Mouse (Mus musculus): ENCODE measurements around the gene Rfesd. TPM values are rescaled to one million over a fixed set of nuclear protein-coding genes. Genes with fewer than 3 reads are reported as not detected.

The Rfesd gene
- polyA plus RNA-seq, 1 experiment from 2014 or later: 16.0 TPM

- Histone ChIP-seq H3K4me3 (ENCODE audit: low read depth, low read length) (peak overlapping the region; percentile 31), H3K36me3 (ENCODE audit: control insufficient read depth, insufficient read depth, low read length) (no peaks in the 10 kb centered on the region), H3K27ac (ENCODE audit: low read depth) (no peak overlapping the region), H3K4me1 (replicated peaks; ENCODE audit: control insufficient read depth, insufficient read depth, low read length) (peaks cover 8% of the 10 kb centered on the region; the same call in 1 of the 2 replicates), H3K4me2 (ENCODE audit: low read length) (peak overlapping the region; percentile 85), H3K27me3 (replicated peaks; ENCODE audit: control insufficient read depth, insufficient read depth, low read length) (peaks cover 50% of the 10 kb centered on the region), H3K9me3 (ENCODE audit: control insufficient read depth, low read length) (no peaks in the 10 kb centered on the region), H3K9ac (ENCODE audit: low read length) (no peak overlapping the region)
- ATAC-seq (replicated peaks; ENCODE audit: low FRiP score, low TSS enrichment, low read depth): peak; percentile 88
- no peak for DNase-seq (ENCODE audit: low spot score)
- WGBS: 1% methylated on average over 34 of the region's 34 CpGs
Observed at GRCm38 (mm10) chr13:76056261-76056724, 37.8 kb upstream of the Rfesd start.

DNA sequence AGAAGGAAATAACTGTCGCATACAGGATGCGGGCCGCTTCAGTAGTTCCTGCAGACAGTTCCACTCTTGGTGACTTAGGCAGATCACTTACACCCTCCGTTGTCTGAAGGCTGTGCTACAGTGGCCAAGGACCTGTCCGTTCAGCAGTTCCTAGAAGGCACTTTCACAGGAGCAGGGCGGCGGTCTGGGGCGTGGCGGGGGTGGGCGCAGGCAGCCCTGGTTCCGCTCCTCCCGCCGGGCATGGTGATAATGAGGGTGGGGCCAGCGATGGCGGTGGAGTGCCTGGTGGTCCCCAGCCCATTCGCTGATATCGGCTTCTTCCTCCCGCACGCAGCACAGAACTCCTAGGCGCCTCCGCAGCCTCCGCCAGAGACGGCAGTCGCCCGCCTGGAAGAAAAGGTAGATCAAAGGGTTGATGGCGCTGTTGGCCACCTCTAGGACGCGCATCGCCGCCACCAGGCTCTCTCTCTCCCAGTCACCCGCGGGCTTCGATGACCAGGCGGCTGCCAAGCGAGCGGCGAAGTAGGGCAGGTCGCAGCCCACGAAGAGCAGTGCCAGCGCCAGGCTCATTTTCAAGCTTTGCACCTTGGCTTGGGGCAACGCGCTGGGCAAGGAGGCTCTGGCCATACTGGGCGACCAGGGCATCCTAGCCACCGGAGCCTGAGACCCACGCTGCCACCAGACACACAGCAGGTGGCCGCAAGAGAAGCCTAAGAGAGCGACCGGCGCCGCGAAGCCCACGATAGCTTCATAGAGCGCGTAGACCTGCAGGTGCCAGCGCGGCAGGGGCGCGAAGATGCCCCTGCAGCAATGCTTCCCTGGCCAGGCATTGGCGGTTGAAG lies 37.1 kb upstream of the Rfesd start:
- Histone ChIP-seq H3K4me1 (replicated peaks; ENCODE audit: control insufficient read depth, insufficient read depth, low read length) (peaks cover 8% of the 10 kb centered on the region; the same call in 1 of the 2 replicates), H3K36me3 (ENCODE audit: control insufficient read depth, insufficient read depth, low read length) (no peaks in the 10 kb centered on the region), H3K9ac (ENCODE audit: low read length) (no peak overlapping the region; the same call in none of the 2 replicates), H3K4me2 (ENCODE audit: low read length) (peak overlapping the region; percentile 85), H3K9me3 (ENCODE audit: control insufficient read depth, low read length) (no peaks in the 10 kb centered on the region), H3K27ac (ENCODE audit: low read depth) (no peak overlapping the region), H3K27me3 (replicated peaks; ENCODE audit: control insufficient read depth, insufficient read depth, low read length) (peaks cover 50% of the 10 kb centered on the region), H3K4me3 (ENCODE audit: low read depth, low read length) (peak overlapping the region; percentile 31)
- under 1% methylated on average over 59 of the region's 59 CpGs for WGBS
- ATAC-seq (replicated peaks; ENCODE audit: low FRiP score, low TSS enrichment, low read depth) (peak; percentile 48), DNase-seq (ENCODE audit: low spot score) (peak; percentile 79)

GRCm38 (mm10) chr13:76044971-76045370 lies 26.5 kb upstream of the Rfesd start:
- H3K9ac ChIP-seq (ENCODE audit: low read length): no peak overlapping the region
- ATAC-seq (replicated peaks; ENCODE audit: low FRiP score, low TSS enrichment, low read depth): no peak

DNA sequence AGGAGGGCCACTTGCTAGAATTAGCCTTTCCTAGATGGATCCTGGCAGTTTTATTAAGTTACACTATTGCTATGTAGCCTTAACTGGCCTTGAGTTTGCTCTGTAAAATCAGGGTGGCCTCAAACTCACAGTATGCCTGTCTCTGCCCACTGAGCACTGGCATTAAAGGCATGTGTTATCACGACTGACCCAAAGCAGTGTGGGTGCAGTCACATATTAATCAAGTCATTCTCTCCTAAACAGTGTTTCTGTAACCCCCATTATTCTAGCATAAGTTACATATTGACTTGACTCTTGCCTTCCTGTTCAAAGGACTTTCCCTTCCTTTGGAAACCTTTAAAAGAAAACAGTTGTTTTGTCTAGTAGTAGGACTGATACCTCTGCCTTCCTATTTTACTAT lies 23.9 kb upstream of the Rfesd start:
- DNase-seq (ENCODE audit: low spot score): no peak
- 53% methylated on average over 1 of the region's 1 CpGs for WGBS

More at GRCm38 (mm10) chr13:76044971-76045370, 26.5 kb upstream of the Rfesd start:
- no peaks in the 10 kb centered on the region for H3K4me1 ChIP-seq (replicated peaks; ENCODE audit: control insufficient read depth, insufficient read depth, low read length)
- no peak overlapping the region for H3K4me2 ChIP-seq (ENCODE audit: low read length)
- H3K27ac ChIP-seq (ENCODE audit: low read depth): no peak overlapping the region
- no peaks in the 10 kb centered on the region for H3K36me3 ChIP-seq (ENCODE audit: control insufficient read depth, insufficient read depth, low read length)
- no peaks in the 10 kb centered on the region for H3K27me3 ChIP-seq (replicated peaks; ENCODE audit: control insufficient read depth, insufficient read depth, low read length)
- no peak for DNase-seq (ENCODE audit: low spot score)
- no peaks in the 10 kb centered on the region for H3K9me3 ChIP-seq (ENCODE audit: control insufficient read depth, low read length)
- no peak overlapping the region for H3K4me3 ChIP-seq (ENCODE audit: low read depth, low read length)

GRCm38 (mm10) chr13:76024588-76024987 lies 6.1 kb upstream of the Rfesd start:
- H3K27me3 ChIP-seq (replicated peaks; ENCODE audit: control insufficient read depth, insufficient read depth, low read length): no peaks in the 10 kb centered on the region
- no peaks in the 10 kb centered on the region for H3K4me1 ChIP-seq (replicated peaks; ENCODE audit: control insufficient read depth, insufficient read depth, low read length)
- 83% methylated on average over 3 of the region's 3 CpGs for WGBS
- no peak for ATAC-seq (replicated peaks; ENCODE audit: low FRiP score, low TSS enrichment, low read depth)
- no peak overlapping the region for H3K9ac ChIP-seq (ENCODE audit: low read length)
- H3K27ac ChIP-seq (ENCODE audit: low read depth): no peak overlapping the region
- H3K36me3 ChIP-seq (ENCODE audit: control insufficient read depth, insufficient read depth, low read length): no peaks in the 10 kb centered on the region
- H3K9me3 ChIP-seq (ENCODE audit: control insufficient read depth, low read length): no peaks in the 10 kb centered on the region
- H3K4me3 ChIP-seq (ENCODE audit: low read depth, low read length): no peak overlapping the region
- DNase-seq (ENCODE audit: low spot score): no peak
- no peak overlapping the region for H3K4me2 ChIP-seq (ENCODE audit: low read length)

More for the DNA sequence above, 23.9 kb upstream of the Rfesd start:
- H3K9ac ChIP-seq (ENCODE audit: low read length): no peak overlapping the region
- no peak overlapping the region for H3K4me3 ChIP-seq (ENCODE audit: low read depth, low read length)
- H3K27me3 ChIP-seq (replicated peaks; ENCODE audit: control insufficient read depth, insufficient read depth, low read length): no peaks in the 10 kb centered on the region
- H3K27ac ChIP-seq (ENCODE audit: low read depth): no peak overlapping the region
- ATAC-seq (replicated peaks; ENCODE audit: low FRiP score, low TSS enrichment, low read depth): no peak
- H3K36me3 ChIP-seq (ENCODE audit: control insufficient read depth, insufficient read depth, low read length): no peaks in the 10 kb centered on the region
- no peaks in the 10 kb centered on the region for H3K9me3 ChIP-seq (ENCODE audit: control insufficient read depth, low read length)
- no peaks in the 10 kb centered on the region for H3K4me1 ChIP-seq (replicated peaks; ENCODE audit: control insufficient read depth, insufficient read depth, low read length)
- no peak overlapping the region for H3K4me2 ChIP-seq (ENCODE audit: low read length)

DNA sequence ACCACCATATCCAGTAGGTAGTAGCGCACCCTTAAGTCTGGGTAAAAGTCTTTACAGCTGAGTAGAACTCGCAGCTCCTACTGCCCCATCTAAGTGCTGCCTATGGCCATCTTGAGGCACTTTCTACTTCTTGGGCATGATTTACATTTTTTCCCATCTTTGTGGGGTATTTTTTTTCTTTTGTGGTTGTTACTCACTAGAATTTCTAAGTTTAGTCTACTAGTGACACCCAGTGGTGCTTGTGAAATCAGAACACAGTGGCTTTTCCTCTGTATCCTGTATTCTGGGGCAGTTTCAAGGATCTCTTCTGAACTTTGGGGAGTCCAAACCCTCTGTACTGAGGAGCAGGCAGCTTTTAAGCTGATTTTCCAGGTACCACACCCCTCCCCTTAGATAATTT lies 3.3 kb upstream of the Rfesd start:
- no peak overlapping the region for H3K9ac ChIP-seq (ENCODE audit: low read length)
- ATAC-seq (replicated peaks; ENCODE audit: low FRiP score, low TSS enrichment, low read depth) (no peak), DNase-seq (ENCODE audit: low spot score) (no peak)
- no peaks in the 10 kb centered on the region for H3K36me3 ChIP-seq (ENCODE audit: control insufficient read depth, insufficient read depth, low read length)
- no peak overlapping the region for H3K4me2 ChIP-seq (ENCODE audit: low read length)
- no peaks in the 10 kb centered on the region for H3K27me3 ChIP-seq (replicated peaks; ENCODE audit: control insufficient read depth, insufficient read depth, low read length)
- no peak overlapping the region for H3K4me3 ChIP-seq (ENCODE audit: low read depth, low read length)
- H3K9me3 ChIP-seq (ENCODE audit: control insufficient read depth, low read length): no peaks in the 10 kb centered on the region
- no peak overlapping the region for H3K27ac ChIP-seq (ENCODE audit: low read depth)
- 90% methylated on average over 2 of the region's 2 CpGs for whole genome bisulfite sequencing
- H3K4me1 ChIP-seq (replicated peaks; ENCODE audit: control insufficient read depth, insufficient read depth, low read length): peaks cover 7% of the 10 kb centered on the region; the same call in 1 of the 2 replicates

DNA sequence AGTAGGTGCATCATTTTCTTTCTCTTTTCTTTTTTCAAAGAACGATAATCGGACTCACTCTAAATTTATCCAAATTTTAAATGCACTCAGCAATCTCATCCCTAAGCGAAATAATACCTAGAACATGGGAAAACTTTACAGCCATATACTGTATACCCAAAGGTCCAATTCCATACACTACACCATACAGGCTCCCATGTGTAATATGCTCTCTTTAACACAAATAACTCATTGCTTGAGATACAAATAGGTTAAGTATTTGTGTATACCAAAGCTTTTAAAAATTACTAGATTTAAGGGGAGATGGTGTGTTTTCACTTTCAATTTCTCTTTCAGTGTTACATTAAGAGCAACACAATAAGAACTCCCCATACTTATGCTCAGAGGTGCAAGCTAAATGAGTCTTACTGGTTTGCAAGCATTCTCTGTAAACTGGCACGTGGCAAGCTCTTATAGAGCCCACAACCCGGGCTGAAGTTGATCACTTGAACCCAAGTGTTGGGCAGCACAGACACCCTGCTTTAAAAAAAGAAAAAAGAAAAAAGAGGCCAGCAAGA lies 403 bp upstream of the Rfesd start:
- DNase-seq (ENCODE audit: low spot score): no peak
- ATAC-seq (replicated peaks; ENCODE audit: low FRiP score, low TSS enrichment, low read depth): peak; percentile 72
- H3K9ac ChIP-seq (ENCODE audit: low read length): peak overlapping the region; percentile 39; the same call in 1 of the 2 replicates
- 45% methylated on average over 5 of the region's 5 CpGs for WGBS
- no peaks in the 10 kb centered on the region for H3K27me3 ChIP-seq (replicated peaks; ENCODE audit: control insufficient read depth, insufficient read depth, low read length)
- no peaks in the 10 kb centered on the region for H3K36me3 ChIP-seq (ENCODE audit: control insufficient read depth, insufficient read depth, low read length)
- H3K9me3 ChIP-seq (ENCODE audit: control insufficient read depth, low read length): no peaks in the 10 kb centered on the region
- peak overlapping the region; percentile 95; the same call in 1 of the 2 replicates for H3K27ac ChIP-seq (ENCODE audit: low read depth)
- peaks cover 7% of the 10 kb centered on the region; the same call in 1 of the 2 replicates for H3K4me1 ChIP-seq (replicated peaks; ENCODE audit: control insufficient read depth, insufficient read depth, low read length)
- peak overlapping the region; percentile 76 for H3K4me2 ChIP-seq (ENCODE audit: low read length)
- peak overlapping the region; percentile 81 for H3K4me3 ChIP-seq (ENCODE audit: low read depth, low read length)

DNA sequence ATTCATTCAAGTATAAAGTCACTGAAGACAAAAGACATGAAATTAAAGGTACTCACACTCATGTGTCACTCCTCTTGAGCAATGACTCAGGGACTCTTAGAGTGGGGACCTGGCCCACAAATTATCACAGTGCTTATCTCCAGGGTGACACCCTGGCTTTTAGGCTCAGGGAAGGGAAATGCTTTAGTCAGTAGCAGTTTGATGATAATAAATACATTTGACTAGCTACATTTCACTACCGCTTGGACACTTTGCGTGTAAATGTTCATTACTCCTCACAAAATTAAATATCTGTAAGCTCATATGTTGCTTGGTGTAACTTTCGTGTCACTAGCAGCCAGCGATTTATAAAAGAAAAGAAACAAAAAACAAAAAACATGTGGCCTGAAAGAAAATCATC lies 1.1 kb downstream of the Rfesd start:
- Histone ChIP-seq H3K9ac (ENCODE audit: low read length) (peak overlapping the region; percentile 96), H3K36me3 (ENCODE audit: control insufficient read depth, insufficient read depth, low read length) (no peaks in the 10 kb centered on the region), H3K4me3 (ENCODE audit: low read depth, low read length) (peak overlapping the region; percentile 81), H3K9me3 (ENCODE audit: control insufficient read depth, low read length) (no peaks in the 10 kb centered on the region), H3K27ac (ENCODE audit: low read depth) (peak overlapping the region; percentile 95), H3K27me3 (replicated peaks; ENCODE audit: control insufficient read depth, insufficient read depth, low read length) (no peaks in the 10 kb centered on the region), H3K4me2 (ENCODE audit: low read length) (peak overlapping the region; percentile 76), H3K4me1 (replicated peaks; ENCODE audit: control insufficient read depth, insufficient read depth, low read length) (peaks cover 7% of the 10 kb centered on the region; the same call in 1 of the 2 replicates)
- ATAC-seq (replicated peaks; ENCODE audit: low FRiP score, low TSS enrichment, low read depth) (no peak), DNase-seq (ENCODE audit: low spot score) (no peak)
- 64% methylated on average over 4 of the region's 4 CpGs for WGBS
